Mouse (Mus musculus) cerebellum, postnatal 10 days (tissue): ENCODE measurements at regions not wholly inside any gene's neighbourhood (a gene's known extent, or its start where the extent isn't known, plus 50 kb on each side); places are given as distances from the start of the nearest gene placed in this dataset.
A peak's percentile ranks its signal among the peaks of the same experiment; 100 is the strongest.

Source experiments
- DNase-seq, 2 experiments: peaks; one replicate each; pipeline ENCODE4 v3.0.0; 2021; ENCODE audit warnings: mixed read lengths in 2 of 2

DNA sequence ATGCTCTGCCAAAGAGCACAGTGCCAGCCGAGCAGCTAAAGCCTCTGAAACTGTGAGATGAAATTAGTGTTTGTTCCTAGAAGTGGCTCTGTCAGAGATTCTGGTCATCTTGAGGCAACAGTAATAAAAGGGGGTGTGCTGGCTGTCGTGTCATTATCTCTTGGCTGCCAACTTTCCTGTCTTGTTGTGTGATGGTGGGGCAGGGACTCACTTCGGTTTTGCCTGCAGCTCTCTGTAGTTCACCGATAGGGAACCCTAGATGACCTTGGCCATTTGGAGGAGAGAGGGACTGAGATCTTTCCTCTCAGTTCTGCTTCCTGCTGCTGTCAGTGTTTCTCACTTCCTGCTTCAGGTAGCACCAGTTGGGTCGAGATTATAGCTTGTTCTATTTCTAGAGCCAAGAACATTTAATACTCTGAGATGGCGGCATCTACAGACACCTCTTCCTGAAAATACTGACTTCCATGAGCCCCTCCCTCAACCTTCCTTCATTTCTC, 159.8 kb upstream of the Kbtbd8 start:
- no peak for DNase-seq

DNA sequence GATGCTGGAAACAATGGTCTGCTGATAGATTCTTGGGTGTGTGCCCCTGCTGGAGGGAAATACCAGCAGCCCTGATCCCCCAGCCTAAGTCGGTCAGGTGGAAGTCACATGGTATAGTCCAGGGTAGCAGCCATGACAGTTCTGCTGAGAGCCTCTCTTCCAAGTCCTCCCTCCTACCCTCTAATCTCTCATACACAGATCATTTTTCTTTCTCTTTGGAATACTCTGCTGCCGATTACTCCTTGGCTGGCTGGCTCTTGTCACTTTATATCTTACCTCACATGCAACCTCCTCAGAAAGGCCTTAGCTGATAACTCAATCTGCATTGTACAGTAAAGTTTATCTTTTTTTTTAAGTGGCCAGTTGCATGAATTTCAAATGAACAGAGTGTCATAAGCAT, 162.5 kb upstream of the Kbtbd8 start:
- DNase-seq: no peak

DNA sequence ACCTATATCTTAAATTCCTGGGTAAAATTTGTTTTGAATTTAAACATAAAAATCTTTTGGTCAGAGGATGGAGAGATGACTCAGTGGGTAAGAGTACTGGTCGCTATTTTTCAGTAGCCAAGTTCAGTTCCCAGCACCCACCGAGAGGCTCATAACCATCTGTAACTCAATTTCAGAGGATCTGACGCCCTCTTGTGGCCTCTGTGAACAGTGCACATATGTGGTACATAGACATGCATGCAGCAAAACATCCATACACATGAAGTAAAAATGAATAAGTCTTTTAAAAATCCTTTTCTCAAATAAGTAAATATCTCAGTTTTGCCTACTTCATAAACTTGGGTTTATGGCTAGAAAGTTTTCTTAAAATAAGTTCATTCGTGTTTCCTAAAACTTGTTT, 163.4 kb upstream of the Kbtbd8 start:
- no peak for DNase-seq

DNA sequence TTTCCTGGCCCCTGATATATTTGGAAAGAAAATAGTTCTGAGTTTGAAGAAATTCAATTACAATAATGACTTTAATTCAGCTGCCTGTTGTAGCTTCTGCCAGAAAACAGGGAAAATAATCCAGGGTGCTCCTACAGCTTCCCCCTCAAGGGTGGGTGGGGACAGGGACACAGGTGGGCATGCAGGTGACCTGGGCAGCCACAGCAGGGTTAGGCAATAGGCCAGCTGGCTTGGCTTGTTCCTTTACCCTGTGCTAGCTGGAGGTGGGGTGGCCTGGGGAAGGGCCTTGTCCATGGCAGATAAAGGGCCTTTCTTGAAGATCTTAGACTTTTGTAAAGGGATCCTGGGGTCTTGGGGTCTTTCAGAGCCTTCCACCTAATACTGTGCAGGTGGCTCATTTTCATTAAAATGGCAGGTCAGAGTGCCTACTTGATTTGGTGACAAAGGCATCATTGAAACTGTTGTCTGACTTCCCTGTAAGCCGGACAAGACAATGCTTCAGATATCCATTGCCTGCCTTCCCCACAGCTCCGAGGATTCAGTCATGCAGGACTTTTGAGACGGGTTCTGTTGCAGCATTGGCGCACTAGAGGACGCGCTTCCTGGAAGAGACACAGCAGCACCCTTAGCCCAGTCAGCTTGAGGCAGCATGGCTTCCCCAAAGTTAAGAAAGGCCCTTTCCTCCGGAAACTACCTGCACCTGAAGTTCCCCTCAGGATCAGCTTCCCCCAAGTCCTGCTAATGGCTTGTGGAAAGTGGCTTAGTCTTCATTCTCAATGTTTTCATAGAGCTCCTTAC, 164.9 kb upstream of the Kbtbd8 start:
- no peak for DNase-seq

GRCm38 (mm10) chr6:94950944-94951343, 166.1 kb upstream of the Kbtbd8 start:
- DNase-seq: no peak

GRCm38 (mm10) chr6:94950319-94950718, 166.7 kb upstream of the Kbtbd8 start:
- DNase-seq: no peak

GRCm38 (mm10) chr6:94946352-94946900, 170.6 kb upstream of the Kbtbd8 start:
- no peak for DNase-seq

GRCm38 (mm10) chr6:94945715-94946114, 171.3 kb upstream of the Kbtbd8 start:
- no peak for DNase-seq

DNA sequence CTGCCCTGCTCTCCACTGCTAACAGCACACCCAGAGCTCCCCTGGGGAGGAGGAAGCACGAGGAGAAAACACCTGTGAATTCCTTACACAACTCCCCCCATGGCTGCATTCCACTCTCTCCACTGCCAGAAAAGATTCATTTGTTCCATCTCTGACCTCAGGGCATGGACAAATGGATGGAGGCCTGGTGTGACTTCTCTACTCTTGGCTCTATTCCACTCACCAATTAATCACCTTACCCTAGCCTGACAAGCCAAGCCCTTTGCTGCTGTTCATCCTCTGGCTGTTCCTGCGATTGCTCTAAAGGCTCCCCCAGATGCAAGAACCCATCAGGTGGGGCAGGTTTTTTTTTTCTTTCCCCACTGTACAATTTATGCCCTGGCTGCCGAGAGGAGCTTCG, 172.8 kb upstream of the Kbtbd8 start:
- no peak for DNase-seq

- DNase-seq: no peak
These were observed 178.1 kb upstream of the Kbtbd8 start for GRCm38 (mm10) chr6:94938949-94939348.

- DNase-seq: no peak
These were observed 180.8 kb upstream of the Kbtbd8 start for GRCm38 (mm10) chr6:94936206-94936605.

DNA sequence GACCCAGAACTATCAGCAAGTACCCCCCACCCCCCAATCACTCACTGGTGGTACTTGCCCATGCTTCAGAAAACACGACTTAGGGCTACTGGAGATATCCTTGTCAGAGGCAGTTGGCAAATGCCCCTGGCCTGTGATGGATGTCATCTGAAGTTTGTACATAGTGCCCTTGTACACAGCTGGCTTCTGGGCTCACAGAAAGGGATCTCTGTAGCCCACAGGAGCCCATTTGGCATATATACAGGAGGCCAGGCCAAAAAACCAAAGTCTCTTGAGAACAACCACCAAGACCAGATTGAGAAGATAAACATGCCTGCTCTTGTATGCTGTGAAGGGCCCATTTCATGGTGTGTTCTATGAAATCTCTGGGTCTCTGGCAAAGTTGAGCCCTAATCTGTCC, 181.3 kb upstream of the Kbtbd8 start:
- DNase-seq: no peak

DNA sequence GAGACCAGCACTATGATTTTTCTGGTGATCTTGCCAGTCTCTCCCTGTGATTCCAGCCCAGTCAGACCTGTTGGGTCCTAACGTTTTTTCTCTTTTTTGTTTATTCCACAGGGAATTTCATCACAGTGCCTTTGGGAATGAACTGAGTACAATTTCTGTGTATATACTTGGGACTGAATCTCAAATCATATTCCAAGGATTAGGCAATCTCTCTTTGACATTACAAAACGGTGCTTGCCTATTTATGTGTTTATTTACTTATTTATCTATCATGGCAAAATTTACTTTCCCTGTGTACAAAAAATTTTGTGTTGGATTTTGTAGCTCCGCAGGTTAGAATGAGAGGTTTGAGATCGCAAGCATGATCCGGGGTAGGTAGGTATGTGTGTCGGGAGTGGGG, 189.2 kb upstream of the Kbtbd8 start:
- DNase-seq: no peak

- no peak for DNase-seq
These were observed 190.3 kb upstream of the Kbtbd8 start for GRCm38 (mm10) chr6:94926652-94927211.

- DNase-seq: no peak
These were observed 191.6 kb upstream of the Kbtbd8 start for GRCm38 (mm10) chr6:94925408-94925807.

DNA sequence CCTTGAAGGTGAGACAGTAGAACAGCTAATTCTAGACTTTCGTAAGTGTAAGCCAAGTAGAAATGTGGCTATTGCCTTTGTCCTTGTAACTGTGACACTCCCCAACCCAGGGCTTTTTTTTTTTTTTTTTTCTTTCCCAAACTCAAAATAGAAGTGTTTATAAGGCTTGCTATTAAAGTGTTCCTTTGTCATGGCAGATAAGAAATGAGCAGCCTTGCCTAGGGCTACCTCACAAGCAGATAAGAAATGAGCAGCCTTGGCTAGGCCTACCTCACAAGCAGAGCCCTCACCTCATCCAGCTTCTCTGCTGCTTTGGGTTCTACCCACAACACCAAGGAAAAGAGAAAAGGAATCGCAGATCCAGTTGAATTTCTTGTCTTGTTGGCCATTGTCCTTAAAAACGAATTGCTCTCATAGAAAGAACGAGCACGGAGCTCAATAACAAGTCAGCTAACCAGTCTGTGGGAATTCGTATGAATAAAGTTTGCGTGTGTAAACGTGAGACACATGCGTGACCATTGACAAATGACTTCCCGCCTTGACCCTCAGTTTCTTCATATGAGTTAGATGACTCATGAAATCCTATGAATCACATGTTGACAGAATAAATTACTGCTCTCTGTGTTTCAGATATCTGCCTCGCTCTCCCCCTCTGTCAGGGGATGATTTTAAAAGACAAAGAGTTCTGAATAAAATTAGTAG, 192.6 kb upstream of the Kbtbd8 start:
- DNase-seq: no peak

- DNase-seq: no peak
These were observed 195.3 kb upstream of the Kbtbd8 start for GRCm38 (mm10) chr6:94921741-94922140.

DNA sequence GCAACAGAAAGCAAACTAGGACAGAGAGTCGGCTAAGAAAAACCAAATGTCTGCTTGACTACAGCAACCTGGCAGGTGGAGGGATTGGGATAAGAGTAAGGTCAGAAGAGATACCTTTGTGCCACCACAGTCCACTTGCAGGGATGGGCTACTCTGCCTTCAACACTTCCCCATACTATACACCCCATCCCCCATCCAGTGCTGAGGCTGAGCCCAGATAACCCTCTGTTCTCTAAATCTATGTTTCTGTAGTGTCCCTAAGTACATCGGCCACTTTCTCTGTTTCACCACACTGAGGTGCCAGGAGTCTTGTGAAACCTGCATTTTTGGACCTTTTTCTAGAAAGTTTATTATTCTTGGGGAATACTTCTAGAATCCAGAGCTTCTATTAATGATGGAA, 196.3 kb upstream of the Kbtbd8 start:
- DNase-seq: no peak

DNA sequence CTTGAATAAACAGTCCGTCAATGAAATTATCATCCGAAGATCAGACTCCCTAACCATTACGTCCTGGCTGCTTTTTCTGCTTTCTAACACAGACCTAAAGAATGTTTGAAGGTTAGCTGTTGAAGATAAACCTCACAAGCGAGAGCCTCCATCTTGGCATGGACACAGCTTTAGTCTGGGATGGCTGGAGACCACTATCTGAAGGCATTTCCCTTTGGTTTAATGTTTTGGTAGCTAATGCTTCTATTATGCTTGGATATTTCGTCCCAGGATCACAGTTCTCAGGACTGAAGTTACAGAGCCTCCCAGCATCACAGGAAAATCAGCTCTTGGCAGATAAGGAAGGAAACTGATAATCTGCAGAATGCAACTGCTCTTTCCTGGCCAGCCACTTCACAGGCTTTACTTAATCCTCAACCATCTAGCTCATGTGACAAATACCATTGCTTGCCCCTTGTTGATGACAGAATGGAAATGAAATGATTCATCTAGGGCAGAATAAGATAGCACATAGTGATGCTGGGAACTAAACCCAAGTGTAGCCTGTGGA, 197.8 kb upstream of the Kbtbd8 start:
- no peak for DNase-seq

DNA sequence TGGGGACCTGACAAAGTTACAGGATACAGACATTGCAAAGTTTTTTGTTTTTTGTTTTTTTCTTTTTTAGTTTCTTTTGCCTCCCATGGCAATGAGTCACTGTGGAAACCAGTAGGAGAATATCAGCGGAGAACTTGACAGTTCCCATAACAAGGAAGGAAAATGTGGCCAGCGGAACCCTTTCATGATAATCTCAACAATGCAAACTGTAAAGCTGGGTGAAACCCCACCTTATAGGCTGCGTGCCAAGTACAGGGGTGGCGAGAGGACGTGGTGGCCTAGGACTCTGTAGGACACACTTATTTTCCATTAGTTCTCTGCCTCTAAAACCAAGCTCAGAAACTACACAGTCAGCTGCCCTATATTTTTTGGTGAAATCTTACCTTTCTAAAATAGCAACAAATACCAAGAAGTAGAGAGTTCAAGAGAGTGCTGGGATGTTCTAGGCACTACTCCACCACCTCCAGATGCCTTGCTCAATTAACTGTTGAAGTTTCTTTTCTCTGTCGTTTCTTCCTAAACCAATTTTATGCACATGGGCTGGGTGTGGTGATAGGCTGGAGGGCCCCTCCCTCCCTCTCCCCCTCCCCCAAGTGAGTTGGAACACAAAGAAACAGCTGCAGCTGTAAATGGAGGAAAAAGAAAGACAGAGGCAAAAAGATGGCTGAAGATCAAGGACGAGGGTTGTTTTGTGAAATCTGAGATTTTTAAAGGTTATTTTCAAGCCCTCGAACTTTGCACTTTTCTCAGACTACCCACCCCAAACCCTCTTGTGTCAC, 201.0 kb upstream of the Kbtbd8 start:
- peak in 1 of 2 experiments; percentile 8 for DNase-seq

GRCm38 (mm10) chr6:94911836-94912235, 205.2 kb upstream of the Kbtbd8 start:
- DNase-seq: peak; percentile 12 to 29

DNA sequence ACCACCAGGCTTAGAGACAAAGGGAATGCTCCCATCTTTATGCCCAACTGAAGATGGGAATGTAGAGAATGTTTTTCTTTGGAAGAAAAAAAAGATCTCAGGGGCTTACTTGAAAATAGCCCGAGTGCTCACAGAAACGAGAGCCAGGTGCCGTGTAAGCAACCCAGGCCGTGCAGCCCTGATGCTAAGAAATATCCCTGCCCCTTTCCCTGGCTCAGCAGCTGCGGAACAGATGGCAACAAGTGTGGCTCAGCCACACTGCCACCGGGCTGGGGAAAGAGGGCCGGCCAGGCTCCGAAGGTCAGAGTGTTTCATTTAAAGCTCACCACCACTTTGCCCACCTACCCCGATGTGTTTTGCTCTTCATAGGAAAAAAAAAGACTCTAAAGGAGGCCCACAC, 205.7 kb upstream of the Kbtbd8 start:
- DNase-seq: peak; percentile 27 to 51
